Mouse (Mus musculus) intestine, embryonic 14.5 days (tissue): ENCODE results near the gene Lct. TPM values are rescaled to one million over a fixed set of nuclear protein-coding genes. Genes with fewer than 3 reads are reported as not detected.
A peak's percentile ranks its signal among the peaks of the same experiment; 100 is the strongest.

Experiments
- ATAC-seq: fragments of 200-750 bp; cut with Nextera tagmentation; replicated peaks from 2 replicates; pipeline ENCODE4 v1.8.0; 2017; ENCODE audit warnings: low read depth, moderate number of reproducible peaks, moderate TSS enrichment, moderate library complexity; ENCODE audit not compliant: low FRiP score, low TSS enrichment
- DNase-seq: peaks from one replicate; pipeline ENCODE4 v3.0.0-alpha.2; 2018; ENCODE audit warnings: low spot score
- H3K27ac ChIP-seq: fragments of 300-500 bp; sonication (generic); 2 replicates; pipeline ENCODE4 v1.5.1; 2014; ENCODE audit warnings: low read depth, mild to moderate bottlenecking, control low read depth
- H3K27me3 ChIP-seq: fragments of 300-500 bp; sonication (generic); replicated peaks from 2 replicates; pipeline ENCODE4 v1.6.1; 2014; ENCODE audit warnings: low read length, control low read depth; ENCODE audit not compliant: control insufficient read depth, insufficient read depth
- H3K36me3 ChIP-seq: fragments of 300-500 bp; sonication (generic); 2 replicates; pipeline ENCODE4 v1.6.1; 2014; ENCODE audit warnings: low read length, control low read depth; ENCODE audit not compliant: control insufficient read depth, insufficient read depth
- H3K4me1 ChIP-seq: fragments of 300-500 bp; sonication (generic); replicated peaks from 2 replicates; pipeline ENCODE4 v1.6.1; 2014; ENCODE audit warnings: low read length, control low read depth, mixed read lengths; ENCODE audit not compliant: control insufficient read depth, insufficient read depth
- H3K4me2 ChIP-seq: fragments of 300-500 bp; sonication (generic); 2 replicates; pipeline ENCODE4 v1.6.1; 2014; ENCODE audit warnings: low read length
- H3K4me3 ChIP-seq: fragments of 300-500 bp; sonication (generic); 2 replicates; pipeline ENCODE4 v1.5.1; 2014; ENCODE audit warnings: low read depth, low read length, control low read depth, mixed read lengths
- H3K9ac ChIP-seq: fragments of 300-500 bp; sonication (generic); 2 replicates; pipeline ENCODE4 v1.6.1; 2014; ENCODE audit warnings: mild to moderate bottlenecking, low read length
- H3K9me3 ChIP-seq: fragments of 300-500 bp; sonication (generic); 2 replicates; pipeline ENCODE4 v1.6.1; 2016; ENCODE audit warnings: low read length, control low read depth; ENCODE audit not compliant: control insufficient read depth
- WGBS: fragments of 180-500 bp; shearing (Covaris S2); extraction: QIAGEN DNeasy Blood & Tissue Kit; methylation state at CpG from one replicate; pipeline ENCODE4 v1.1.7; 2014; 5-methylcytosine and 5-hydroxymethylcytosine counted together
- polyA plus RNA-seq: library from polyadenylated mRNA; unstranded; fragments of >200 nt; fragmentation: Nextera tagmentation; extraction: Ambion mirVana; gene quantifications from 2 replicates; pipeline ENCODE4 v1.2.1, GENCODE M21; 2014

Gene Lct
- polyA plus RNA-seq: 0.31 TPM in 2 replicates

GRCm38 (mm10) chr1:128328218-128328617, at the start of gene Lct:
Gene Lct (minus strand): TSS chr1:128328318.
- ATAC-seq (no peak), DNase-seq (no peak)
- Histone ChIP-seq H3K27ac (no peak within 1 kb of the TSS), H3K27me3 (no peaks in the 10 kb centered on the region), H3K4me2 (no peak within 1 kb of the TSS), H3K4me1 (no peaks in the 10 kb centered on the region), H3K4me3 (no peak within 1 kb of the TSS), H3K9ac (no peak within 1 kb of the TSS), H3K36me3 (peaks cover 49% of the 10 kb centered on the region), H3K9me3 (no peaks in the 10 kb centered on the region)
- 67% methylated on average over 3 of the region's 3 CpGs for WGBS

- H3K9me3 ChIP-seq: no peaks in the 10 kb centered on the region
- H3K4me3 ChIP-seq: no peak overlapping the region
- WGBS: 96% methylated on average over 4 of the region's 4 CpGs
- H3K9ac ChIP-seq: no peak overlapping the region
- no peaks in the 10 kb centered on the region for H3K27me3 ChIP-seq
- no peak for DNase-seq
- ATAC-seq: no peak
- H3K27ac ChIP-seq: no peak overlapping the region
- no peak overlapping the region for H3K4me2 ChIP-seq
- peaks cover 70% of the 10 kb centered on the region for H3K36me3 ChIP-seq
- H3K4me1 ChIP-seq: no peaks in the 10 kb centered on the region
Measured at GRCm38 (mm10) chr1:128376841-128377240, 48.7 kb upstream of the Lct start.

- Histone ChIP-seq H3K9me3 (no peaks in the 10 kb centered on the region), H3K4me1 (no peaks in the 10 kb centered on the region), H3K36me3 (peaks cover 78% of the 10 kb centered on the region), H3K9ac (no peak overlapping the region), H3K27me3 (no peaks in the 10 kb centered on the region), H3K4me2 (no peak overlapping the region), H3K27ac (no peak overlapping the region), H3K4me3 (no peak overlapping the region)
- no peak for ATAC-seq
- no peak for DNase-seq
- 80% methylated on average over 7 of the region's 7 CpGs for WGBS
Measured at GRCm38 (mm10) chr1:128372143-128372860, 44.2 kb upstream of the Lct start.

- no peak overlapping the region for H3K9ac ChIP-seq
- H3K4me2 ChIP-seq: no peak overlapping the region
- H3K4me3 ChIP-seq: no peak overlapping the region
- H3K36me3 ChIP-seq: peaks cover 76% of the 10 kb centered on the region
- 84% methylated on average over 5 of the region's 5 CpGs for whole genome bisulfite sequencing
- no peaks in the 10 kb centered on the region for H3K4me1 ChIP-seq
- DNase-seq: peak; percentile 67
- H3K27me3 ChIP-seq: no peaks in the 10 kb centered on the region
- H3K27ac ChIP-seq: no peak overlapping the region
- H3K9me3 ChIP-seq: no peaks in the 10 kb centered on the region
- ATAC-seq: 0 out of 2 replicates have a peak, but pooled peaks have one; percentile 47
Measured at GRCm38 (mm10) chr1:128368732-128369441, 40.8 kb upstream of the Lct start.

GRCm38 (mm10) chr1:128360601-128361000, 32.5 kb upstream of the Lct start:
- peaks cover 46% of the 10 kb centered on the region for H3K36me3 ChIP-seq
- H3K9me3 ChIP-seq: no peaks in the 10 kb centered on the region
- H3K4me2 ChIP-seq: no peak overlapping the region
- ATAC-seq: no peak
- H3K27ac ChIP-seq: no peak overlapping the region
- no peak overlapping the region for H3K9ac ChIP-seq
- H3K4me1 ChIP-seq: peaks cover 18% of the 10 kb centered on the region
- 71% methylated on average over 2 of the region's 2 CpGs for WGBS
- H3K27me3 ChIP-seq: no peaks in the 10 kb centered on the region
- H3K4me3 ChIP-seq: no peak overlapping the region
- DNase-seq: no peak

- Histone ChIP-seq H3K4me2 (peak within 1 kb of the TSS; percentile 61), H3K36me3 (peaks cover 49% of the 10 kb centered on the region)
- 2% methylated on average over 38 of the region's 38 CpGs for WGBS
Measured at GRCm38 (mm10) chr1:128359554-128360376, 31.6 kb upstream of the Lct start, which contains the start of gene Mcm6. Gene Mcm6 (minus strand): TSS chr1:128359664.

GRCm38 (mm10) chr1:128358916-128359553, 30.9 kb upstream of the Lct start:
- ATAC-seq: peak; percentile 84
- peak overlapping the region; percentile 86 for H3K4me3 ChIP-seq
- WGBS: under 1% methylated on average over 35 of the region's 35 CpGs
- peak overlapping the region; percentile 61 for H3K4me2 ChIP-seq
- DNase-seq: no peak
- H3K4me1 ChIP-seq: peaks cover 18% of the 10 kb centered on the region
- peak overlapping the region; percentile 95 for H3K27ac ChIP-seq
- peak overlapping the region; percentile 86 for H3K9ac ChIP-seq
- H3K27me3 ChIP-seq: no peaks in the 10 kb centered on the region
- peaks cover 51% of the 10 kb centered on the region for H3K36me3 ChIP-seq
- no peaks in the 10 kb centered on the region for H3K9me3 ChIP-seq

More at GRCm38 (mm10) chr1:128359554-128360376, 31.6 kb upstream of the Lct start, which contains the start of gene Mcm6:
- H3K27me3 ChIP-seq: no peaks in the 10 kb centered on the region
- DNase-seq: peak; percentile 94
- ATAC-seq: peak; percentile 98
- peak within 1 kb of the TSS; percentile 86 for H3K4me3 ChIP-seq
- H3K4me1 ChIP-seq: peaks cover 18% of the 10 kb centered on the region
- peak within 1 kb of the TSS; percentile 86 for H3K9ac ChIP-seq
- no peaks in the 10 kb centered on the region for H3K9me3 ChIP-seq
- H3K27ac ChIP-seq: peak within 1 kb of the TSS; percentile 95

- Histone ChIP-seq H3K27ac (no peak overlapping the region), H3K9ac (peak overlapping the region; percentile 86), H3K4me1 (peaks cover 18% of the 10 kb centered on the region), H3K4me2 (peak overlapping the region; percentile 61), H3K27me3 (no peaks in the 10 kb centered on the region), H3K36me3 (peaks cover 53% of the 10 kb centered on the region), H3K9me3 (no peaks in the 10 kb centered on the region), H3K4me3 (peak overlapping the region; percentile 86)
- ATAC-seq (no peak), DNase-seq (no peak)
- WGBS: 64% methylated on average over 6 of the region's 6 CpGs
Measured at GRCm38 (mm10) chr1:128358276-128358675, 30.2 kb upstream of the Lct start.
